Mouse (Mus musculus): ENCODE data around the gene Cacna1c.

GRCm38 (mm10) chr6:118643541-118643940 is 552.7 kb downstream of the Cacna1c start:
- TF ChIP-seq ZNF384 (IDR thresholded peaks at IDR 0.05; ENCODE audit: low read depth, low read length) (no peak), HCFC1 (IDR thresholded peaks at IDR 0.05; ENCODE audit: borderline replicate concordance, insufficient read depth, low read length) (no peak), CHD2 (IDR thresholded peaks at IDR 0.05; ENCODE audit: low read depth, low read length) (no peak), ZC3H11A (IDR thresholded peaks at IDR 0.05; ENCODE audit: borderline replicate concordance, low read depth, low read length) (no peak), MAFK (IDR thresholded peaks at IDR 0.05; ENCODE audit: insufficient read depth, low read depth, low read length) (no peak)
